Mouse (Mus musculus) adrenal gland, adult 10 weeks (tissue): ENCODE data around the gene Arid4a. TPM values are rescaled to one million over a fixed set of nuclear protein-coding genes. Genes with fewer than 3 reads are reported as not detected.

ENCODE experiments used
- polyA plus RNA-seq: library from polyadenylated mRNA; stranded (reverse); fragments of 350-450 nt; fragmentation: Illumina TruSeq; extraction: RNeasy Lipid Tissue Mini Kit (QIAGEN cat#74804); gene quantifications from one replicate; pipeline ENCODE4 v1.2.3, GENCODE M21; 2014; ENCODE audit warnings: low read depth, low replicate concordance

Gene Arid4a
- 38.5 TPM for polyA plus RNA-seq

DNA sequence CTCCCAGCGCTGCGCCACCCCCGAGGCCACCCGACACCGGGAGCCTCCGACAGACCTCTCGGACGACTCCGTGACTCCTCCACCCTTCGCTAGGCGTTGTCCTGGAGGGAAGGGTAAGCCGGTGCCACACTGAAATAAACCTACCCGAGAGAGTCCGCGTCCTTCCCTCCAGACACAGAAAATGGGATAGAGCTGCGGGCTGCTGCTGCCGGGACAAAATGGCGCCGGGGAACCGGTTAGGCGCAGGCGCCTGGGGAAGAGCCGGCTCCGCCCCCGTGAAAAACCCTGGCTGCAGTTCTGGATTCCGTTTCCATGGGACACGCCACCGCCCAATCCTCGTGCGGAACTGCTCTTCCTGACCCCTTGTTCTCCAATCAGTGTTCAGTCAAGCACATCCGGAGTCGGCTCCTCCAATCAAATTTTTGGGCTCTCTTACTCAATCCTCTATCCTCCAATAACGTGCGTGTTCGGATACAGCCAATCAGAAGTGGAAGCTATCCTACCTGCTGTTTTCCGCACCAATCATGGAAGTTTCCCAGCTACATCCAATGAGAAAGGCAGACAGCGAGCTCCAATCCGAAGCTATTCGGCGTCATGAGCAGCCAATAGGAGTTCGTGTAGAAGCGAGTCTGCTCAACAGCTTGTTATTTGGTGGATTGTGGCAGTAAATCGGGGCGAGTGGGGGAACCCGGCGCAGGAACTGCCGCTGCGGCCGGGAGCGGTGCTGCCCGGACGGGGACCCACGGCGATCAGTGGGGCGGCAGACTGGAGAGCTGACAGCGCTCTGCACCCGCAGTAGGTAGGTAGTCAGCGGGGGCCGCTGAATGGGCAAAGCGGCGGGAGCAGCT lies at the start of gene Arid4a:
Arid4a (plus strand) TSS at position 628 of the 848 bp plus-strand sequence.

GRCm38 (mm10) chr12:70974441-70975266 lies 41.1 kb upstream of the Arid4a start, which contains the start of gene Psma3:
Psma3 (plus strand) TSS chr12:70974621.

GRCm38 (mm10) chr12:71111331-71111730 lies 95.5 kb downstream of the Arid4a start, which contains the start of gene Tomm20l:
Tomm20l (plus strand) TSS chr12:71111428.

DNA sequence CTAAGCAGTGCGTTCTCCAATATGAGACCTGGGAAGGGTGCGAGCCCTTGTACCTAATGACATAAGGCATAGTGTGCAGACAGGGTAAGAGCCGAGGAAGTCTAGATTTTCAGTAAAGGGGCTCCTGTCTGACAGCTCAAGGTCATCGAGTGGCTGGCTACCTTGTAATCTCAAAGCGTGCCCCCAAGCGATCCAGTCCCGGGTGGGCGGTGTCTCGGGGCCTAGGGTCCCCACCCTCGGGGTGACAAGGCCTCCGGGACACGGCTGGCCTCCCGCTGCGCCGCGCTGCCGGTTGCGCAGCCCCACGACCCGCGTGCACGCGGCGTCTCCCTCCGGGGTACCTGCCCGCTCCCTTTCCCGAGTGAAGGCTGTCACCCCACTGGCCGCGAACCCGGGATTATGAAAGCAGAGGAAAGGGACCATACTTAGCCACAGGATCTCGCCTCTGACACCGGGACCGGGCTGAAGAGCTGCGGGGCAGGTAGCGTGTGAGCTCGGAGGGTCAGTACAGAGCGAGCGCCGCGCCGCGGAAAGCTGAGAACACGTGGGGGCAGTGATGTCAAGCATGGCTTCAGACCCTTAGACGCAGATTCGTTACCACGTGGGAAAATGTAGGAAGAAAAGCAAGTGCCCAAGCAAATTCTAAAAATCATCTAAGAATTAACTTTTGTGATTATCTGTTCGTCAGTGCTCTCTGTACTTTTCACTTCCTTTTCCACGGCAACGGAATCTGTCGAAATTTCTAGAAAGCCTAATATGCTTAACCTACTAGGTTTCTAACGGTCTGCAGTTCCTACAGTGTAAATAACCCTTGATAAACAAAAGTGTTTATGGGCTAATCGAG lies 120.6 kb downstream of the Arid4a start, which contains the start of the genes Timm9 and 2700049A03Rik:
Timm9 (minus strand) TSS at position 555 of the 844 bp plus-strand sequence.
2700049A03Rik (plus strand) TSS at position 719 of the 844 bp plus-strand sequence.

Other genes starting within 250 kb of the Arid4a start
- 62.0 TPM for gene Frmd6, start 190.5 kb upstream of the Arid4a start, polyA plus RNA-seq
- gene Actr10, start 78.1 kb upstream of the Arid4a start, polyA plus RNA-seq, result 284 TPM
- gene Psma3, start 41.4 kb upstream of the Arid4a start, polyA plus RNA-seq, result 1,228 TPM
- gene Tomm20l, start 95.4 kb downstream of the Arid4a start, polyA plus RNA-seq, result 1.5 TPM
- gene Timm9, start 120.7 kb downstream of the Arid4a start, polyA plus RNA-seq, result 99.3 TPM
- gene 2700049A03Rik, start 120.9 kb downstream of the Arid4a start, polyA plus RNA-seq, result 18.7 TPM